Mouse (Mus musculus): ENCODE measurements around the gene 1600002K03Rik.

GRCm38 (mm10) chr10:80215048-80215772 lies 42.5 kb downstream of the 1600002K03Rik start:
- TF ChIP-seq CTCF (IDR thresholded peaks at IDR 0.05; ENCODE audit: borderline replicate concordance, extremely low read depth, insufficient read depth, insufficient read length): no peak
- TF ChIP-seq POLR2A (IDR thresholded peaks at IDR 0.05; ENCODE audit: borderline replicate concordance, extremely low read depth, insufficient read depth, insufficient read length, poor library complexity, severe bottlenecking): no peak

Measured in brain, embryonic 14.5 days (tissue).